Mouse (Mus musculus) kidney, adult 2 months (tissue): Measurements from ENCODE around the gene Ppp3ca.

Experiments used
- CTCF ChIP-seq: fragments of 200-500 bp; conservative IDR thresholded peaks from 2 replicates; pipeline ENCODE4 v1.5.1; 2011; ENCODE audit warnings: low read depth, mild to moderate bottlenecking, control low read depth, low read length, moderate library complexity, mixed read lengths; ENCODE audit not compliant: insufficient read depth, insufficient read length
- POLR2A ChIP-seq: fragments of 200-500 bp; IDR thresholded peaks from one replicate; pipeline ENCODE4 v1.6.1; 2011; ENCODE audit warnings: low read depth, low read length, control low read depth

GRCm38 (mm10) chr3:136780321-136780720 lies 110.4 kb downstream of the Ppp3ca start:
- TF ChIP-seq CTCF (no peak), POLR2A (no peak)
